Mouse (Mus musculus) right cerebral cortex, postnatal 10 days (tissue): ENCODE results near the gene Arid3b.

Experiments
- DNase-seq, 2 experiments: peaks; one replicate each; pipeline ENCODE4 v3.0.0; 2021; ENCODE audit warnings: low spot score in 2 of 2

Arid3b gene

DNA sequence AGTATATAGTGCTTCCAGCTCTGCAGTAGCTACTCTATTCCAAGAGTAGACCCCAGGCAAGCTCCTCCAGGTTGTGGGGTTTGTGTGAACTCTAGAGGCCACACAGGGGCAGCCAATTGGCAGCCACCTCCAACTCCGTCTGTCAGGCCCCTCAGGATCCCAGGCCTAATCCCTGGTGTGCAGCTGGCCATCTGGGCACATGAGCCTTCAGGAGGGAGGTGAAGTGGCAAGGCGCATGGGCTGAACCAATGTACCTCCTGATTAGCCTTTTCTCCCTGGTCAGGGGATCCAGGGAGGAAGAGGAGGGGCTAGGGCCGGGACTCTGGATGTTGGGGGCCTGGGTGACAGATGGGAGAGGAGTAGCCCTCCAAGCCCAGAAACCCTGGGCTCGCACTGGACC, 60.9 kb downstream of the Arid3b start:
- no peak for DNase-seq

DNA sequence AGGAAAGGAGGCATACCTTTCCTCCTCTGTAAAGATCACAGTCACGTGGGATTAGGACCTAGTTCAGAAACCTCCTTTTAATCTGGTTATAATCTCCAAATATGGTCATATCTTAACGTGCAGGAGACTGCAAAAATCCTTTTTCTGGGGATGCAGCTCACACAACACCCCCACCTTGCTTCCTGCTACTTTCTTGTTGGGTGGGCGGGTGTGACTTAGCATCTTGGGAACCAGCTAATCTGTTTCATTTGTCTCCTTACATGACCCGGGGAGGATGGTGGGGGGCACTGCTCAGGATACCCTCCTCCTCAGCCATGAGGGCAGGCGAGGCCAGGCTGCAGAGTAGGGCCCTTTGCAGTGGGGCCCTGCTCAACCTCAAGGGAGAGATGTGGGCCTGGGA, 61.6 kb downstream of the Arid3b start:
- DNase-seq, result peak; percentile 68 to 84

DNA sequence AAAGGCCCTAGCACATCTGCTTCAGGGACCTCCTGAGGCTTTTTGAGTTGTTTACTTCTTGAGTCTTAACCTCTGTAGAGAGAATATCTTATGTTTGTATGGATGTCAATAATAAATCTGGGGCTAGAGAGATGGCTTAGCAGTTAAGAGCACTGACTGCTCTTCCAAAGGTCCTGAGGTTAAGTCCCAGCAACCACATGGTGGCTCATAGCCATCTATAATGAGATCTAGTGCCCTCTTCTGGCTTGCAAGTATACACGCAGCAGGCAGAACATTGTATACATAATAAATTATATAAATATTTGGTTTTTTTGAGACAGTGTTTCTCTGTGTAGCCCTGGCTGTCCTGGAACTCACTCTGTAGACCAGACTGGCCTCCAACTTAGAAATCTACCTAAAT, 62.4 kb downstream of the Arid3b start:
- DNase-seq, result no peak

DNA sequence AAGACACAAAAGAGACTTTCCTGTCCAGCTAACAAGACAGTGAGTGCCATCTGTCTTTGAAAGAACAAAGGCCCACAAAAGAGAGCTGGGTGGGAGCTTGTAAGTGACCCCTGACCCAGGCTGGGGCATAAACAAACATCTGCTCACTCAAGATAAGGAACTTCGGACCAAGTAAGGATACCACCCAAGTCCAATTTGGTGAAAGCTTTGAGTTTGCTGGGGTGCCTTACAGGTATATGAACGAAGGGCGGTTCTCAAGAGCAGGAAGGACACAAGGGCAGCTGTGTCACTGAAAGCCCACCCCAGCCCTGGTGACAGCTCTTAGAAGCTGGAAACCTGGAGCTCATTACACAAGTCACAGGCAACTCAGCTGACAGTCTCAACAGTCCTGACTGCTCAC, 62.8 kb downstream of the Arid3b start:
- no peak for DNase-seq

DNA sequence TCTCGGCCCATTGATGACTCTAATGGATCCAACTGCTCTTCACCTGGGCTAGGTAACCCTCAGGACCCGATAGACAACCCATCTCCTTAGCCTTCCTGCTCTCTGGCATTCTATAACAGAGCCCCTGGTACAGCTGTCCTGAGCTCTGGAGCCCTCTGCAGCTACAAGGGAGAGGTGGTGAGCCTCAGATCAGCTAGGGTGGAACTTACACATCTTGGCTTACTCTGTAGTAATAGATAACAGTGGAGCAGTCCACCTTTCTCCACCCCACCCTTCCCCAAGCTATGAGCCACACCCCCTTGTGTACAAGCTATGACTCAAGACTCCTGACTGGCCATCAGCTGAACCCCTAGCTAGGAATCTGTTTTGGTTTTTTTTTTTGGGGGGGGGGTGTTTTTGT, 65.8 kb downstream of the Arid3b start:
- DNase-seq, result no peak

DNA sequence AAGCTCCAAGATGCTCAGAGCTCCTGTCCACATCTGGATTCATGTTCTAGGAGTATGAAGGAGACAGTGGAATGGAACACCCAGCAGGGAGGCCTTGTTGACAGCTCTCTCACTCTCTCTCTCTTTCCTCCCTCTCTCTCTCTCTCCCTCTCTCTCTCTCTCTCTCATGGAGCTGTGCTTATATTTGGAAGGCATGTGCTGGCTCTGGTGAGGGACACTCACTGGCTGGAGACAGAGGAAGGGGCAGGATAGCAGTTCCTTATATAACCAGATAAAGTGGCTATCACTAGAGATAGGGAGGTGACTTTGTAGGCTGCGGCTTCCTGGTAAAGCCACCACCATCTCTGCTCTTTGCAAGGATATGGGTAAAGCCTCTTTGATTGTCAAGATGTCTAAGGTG, 66.4 kb downstream of the Arid3b start:
- DNase-seq, result no peak

- no peak for DNase-seq
These were observed 67.0 kb downstream of the Arid3b start for GRCm38 (mm10) chr9:57769539-57770069.

DNA sequence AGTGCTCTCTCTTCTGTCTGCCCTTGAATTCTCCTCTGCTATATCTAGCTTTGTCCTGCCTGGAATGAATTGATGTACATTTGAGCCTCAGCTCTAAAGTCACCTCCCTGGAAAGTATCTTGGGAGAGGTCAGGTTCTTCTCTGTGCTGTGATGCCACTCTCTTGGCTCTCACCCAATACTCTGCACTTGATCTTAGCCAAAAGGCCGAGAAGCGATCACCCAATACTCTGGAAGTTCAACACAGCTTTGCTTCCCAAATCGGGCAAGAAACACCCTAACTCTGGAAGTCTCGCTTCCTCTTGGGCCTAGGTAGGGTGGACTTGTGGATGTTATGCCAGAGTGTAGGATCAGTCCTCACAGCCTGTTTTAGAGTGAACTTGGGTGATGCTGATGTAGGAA, 69.4 kb downstream of the Arid3b start:
- no peak for DNase-seq

DNA sequence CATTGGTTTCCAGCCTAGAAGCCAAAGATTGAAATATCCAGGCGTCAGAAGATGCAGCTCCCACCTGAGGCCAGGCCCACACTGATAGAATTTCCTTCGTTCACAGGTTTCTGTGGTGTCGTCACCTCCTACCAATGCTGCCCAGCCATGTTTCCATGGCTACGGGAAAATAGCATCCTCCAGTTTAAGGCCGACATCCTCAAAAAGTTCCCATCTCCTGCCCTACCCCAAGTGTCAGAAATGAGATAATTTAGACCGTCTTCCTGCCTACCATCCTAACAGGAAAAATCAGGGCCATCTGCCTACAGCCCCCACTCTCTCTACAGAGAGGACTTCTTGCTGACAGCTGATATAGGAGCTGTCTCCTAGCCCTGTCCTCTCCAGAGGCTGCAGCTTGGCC, 70.2 kb downstream of the Arid3b start:
- peak in 1 of 2 experiments; percentile 62 for DNase-seq

GRCm38 (mm10) chr9:57765364-57766351, 70.9 kb downstream of the Arid3b start, which contains the start of gene Clk3:
TSS of gene Clk3 (minus strand) at chr9:57765860.
- DNase-seq, result peak; percentile 89 to 90

GRCm38 (mm10) chr9:57764974-57765363, 71.6 kb downstream of the Arid3b start:
- DNase-seq, result peak; percentile 94

- peak; percentile 87 to 91 for DNase-seq
These were observed 72.2 kb downstream of the Arid3b start for GRCm38 (mm10) chr9:57764147-57764973.

- peak in 1 of 2 experiments; percentile 58 for DNase-seq
These were observed 74.0 kb downstream of the Arid3b start for GRCm38 (mm10) chr9:57762563-57762991.

DNA sequence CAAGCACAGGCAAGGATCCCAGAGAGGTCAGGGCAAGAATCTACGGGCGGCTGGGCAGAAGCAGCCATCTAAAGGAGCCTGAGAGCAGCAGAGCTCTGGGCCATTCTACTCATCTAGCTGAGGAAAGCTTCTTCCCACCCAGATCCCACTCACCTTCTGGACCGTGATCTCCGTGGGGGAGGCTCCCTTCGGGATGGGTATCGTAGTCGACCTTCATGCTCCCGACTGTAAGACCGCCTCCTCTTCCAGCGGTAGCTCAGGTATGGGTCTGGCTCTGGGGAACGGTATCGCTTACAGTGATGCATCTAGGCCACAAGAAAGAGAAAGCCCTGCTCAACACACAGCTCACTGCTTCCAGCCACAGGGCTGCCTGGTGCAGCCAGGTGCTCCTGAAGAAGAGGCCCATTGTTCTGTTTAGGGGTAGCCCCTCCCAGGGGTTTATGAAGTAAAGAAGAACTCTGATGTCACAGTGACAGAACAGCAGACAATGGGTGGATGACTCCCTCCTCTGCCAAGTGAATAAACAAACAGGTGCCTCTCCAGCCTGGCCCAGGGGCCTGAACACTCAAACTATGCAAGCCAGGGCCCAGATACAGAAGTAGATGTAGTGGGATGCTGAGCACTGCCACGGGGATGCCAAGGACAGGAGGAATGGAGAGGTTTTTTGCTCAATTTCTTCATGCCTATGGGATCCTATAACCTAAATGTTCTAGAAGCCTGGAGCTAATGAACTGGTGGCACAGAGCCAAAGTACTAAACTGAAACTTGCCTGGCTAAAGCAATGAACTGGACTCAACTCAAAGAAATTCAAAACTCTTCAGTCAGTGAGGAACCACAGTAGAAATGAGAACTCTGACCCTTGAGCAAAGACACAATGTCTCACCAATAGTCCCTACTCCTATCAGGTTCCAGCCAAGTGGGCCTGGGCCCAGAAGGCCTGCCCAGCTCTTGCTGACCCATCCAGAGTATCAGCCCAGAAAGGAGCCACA, 74.7 kb downstream of the Arid3b start:
- no peak for DNase-seq

GRCm38 (mm10) chr9:57760416-57761146, 76.0 kb downstream of the Arid3b start:
- DNase-seq, result no peak

DNA sequence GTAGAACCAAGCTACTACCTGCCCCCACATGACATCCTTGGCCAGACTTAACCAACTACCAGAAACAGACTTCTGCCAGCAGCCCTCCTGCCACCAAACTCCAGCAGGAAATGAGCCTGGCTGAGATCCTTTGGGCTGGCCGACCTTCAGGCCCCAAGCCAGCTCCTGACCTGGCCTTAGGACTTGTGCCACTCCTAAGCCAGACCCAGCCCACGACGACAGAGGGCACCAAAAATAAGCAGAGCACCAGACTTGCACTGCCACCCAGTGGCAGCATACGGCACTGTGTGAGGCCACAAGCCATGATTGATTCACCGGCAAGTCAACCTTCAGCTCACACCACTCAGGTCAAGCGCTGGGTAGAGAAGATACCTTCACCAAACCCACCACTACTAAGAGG, 77.3 kb downstream of the Arid3b start:
- DNase-seq, result peak; percentile 69 to 73

DNA sequence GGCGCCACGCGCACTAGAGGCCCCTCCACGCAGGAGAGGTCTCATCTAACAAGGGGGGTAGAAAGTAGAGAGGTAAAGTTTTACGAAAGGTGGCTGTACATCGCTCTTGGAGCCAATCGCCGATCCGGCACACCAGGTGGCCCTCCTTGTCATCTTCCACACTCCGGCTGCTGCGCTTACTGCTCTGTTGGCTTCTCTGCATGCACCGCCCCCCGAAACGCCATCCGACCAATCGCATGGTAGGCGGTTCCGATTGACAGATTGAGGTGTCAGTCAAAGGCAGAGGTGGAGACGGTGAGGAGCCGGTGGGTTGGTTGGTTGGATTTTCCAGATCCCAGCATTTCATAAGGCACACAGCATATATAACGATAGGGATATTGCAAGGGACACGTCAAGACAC, 78.1 kb downstream of the Arid3b start:
- peak; percentile 64 to 65 for DNase-seq

- DNase-seq, result no peak
These were observed 79.0 kb downstream of the Arid3b start for GRCm38 (mm10) chr9:57757578-57757977.

DNA sequence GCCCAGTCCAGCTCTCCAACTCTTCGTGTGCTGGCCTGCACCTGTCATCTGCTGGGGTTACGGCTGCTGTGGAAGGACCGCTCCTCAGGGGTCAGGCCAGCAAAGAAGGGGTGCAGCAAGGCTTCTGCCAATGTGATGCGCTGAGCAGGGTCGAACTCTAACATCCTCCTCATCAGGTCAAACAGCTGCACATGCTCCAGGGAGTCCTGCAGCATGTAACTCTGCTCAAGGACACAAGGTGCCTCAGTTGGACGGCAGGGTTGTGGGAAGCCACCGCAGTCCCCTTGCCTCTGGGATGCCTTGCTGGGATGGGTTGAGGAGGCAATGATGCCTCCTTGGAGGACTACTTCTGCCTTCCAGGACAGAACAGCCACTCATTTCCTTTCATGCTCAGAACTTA, 85.7 kb downstream of the Arid3b start:
- no peak for DNase-seq

GRCm38 (mm10) chr9:57748831-57749230, 87.8 kb downstream of the Arid3b start:
- no peak for DNase-seq
